9 mouse cellular contexts compared by ENCODE assay signal in genomic region chr5:92656256-92656655, GRCm38 (mm10). TPM values are rescaled to one million over a fixed set of nuclear protein-coding genes. Genes with fewer than 3 reads are reported as not detected.
A peak's percentile ranks its signal among the peaks of the same experiment; 100 is the strongest.
DNase-seq lines count a peak whose midpoint lies in the region; ATAC-seq and TF ChIP-seq lines count a peak whose summit lies in the region.
"Had no signal": no experiment of that assay in that cellular context is flagged by ENCODE, and none has a peak within 500 bp of the region (broad histone marks: within the 10 kb centered on the region; RNA-seq: fewer than 3 reads in every experiment).

No protein-coding gene starts in this region.

- TF ChIP-seq EP300 in heart, postnatal 0 days (IDR thresholded peaks at IDR 0.05; ENCODE audit: low read depth) = no peak

- 0 out of 2 replicates have a peak, but pooled peaks have one; percentile 41 for ATAC-seq in heart, postnatal 0 days (ENCODE audit: insufficient read depth, low read depth)

- TF ChIP-seq CTCF in heart, postnatal 0 days (IDR thresholded peaks at IDR 0.05; ENCODE audit: low read depth) = peak; percentile 95

- DNase-seq in heart, postnatal 0 days (ENCODE audit: low spot score) = peak; percentile 60
- no peak for DNase-seq in heart, embryonic 10.5 days (ENCODE audit: low spot score)
- peak; percentile 37 for DNase-seq in adipocyte (ENCODE audit: low spot score)
- DNase-seq in embryo, embryonic 11.5 days (ENCODE audit: low read depth, low spot score) = peak; percentile 42
- peak; percentile 82 for DNase-seq in heart, postnatal 4 days
- DNase-seq in left cerebral cortex, adult 18-20 months (ENCODE audit: low spot score in 2 of 2) = peak; percentile 76 to 79
- DNase-seq in monocyte, adult 2 months (ENCODE audit: low read depth in 1 of 2, low spot score in 2 of 2) = peak; percentile 11 to 40
- peak; percentile 33 for DNase-seq in telencephalon, adult 2 months (ENCODE audit: low read depth, low spot score)

- H3K4me1 ChIP-seq in heart, postnatal 0 days (ENCODE audit: control insufficient read depth, insufficient read depth) = no peaks in the 10 kb centered on the region
- H3K4me1 ChIP-seq in heart, embryonic 10.5 days = no peaks in the 10 kb centered on the region
- H3K4me1 ChIP-seq: midbrain, embryonic 12.5 days had no signal

- no peak overlapping the region for H3K4me2 ChIP-seq in heart, postnatal 0 days (ENCODE audit: low read depth, low read length)
- H3K4me2 ChIP-seq: midbrain, embryonic 12.5 days had no signal

- H3K27me3 ChIP-seq in heart, postnatal 0 days (ENCODE audit: control insufficient read depth, insufficient read depth, low read length) = no peaks in the 10 kb centered on the region
- no peaks in the 10 kb centered on the region for H3K27me3 ChIP-seq in heart, embryonic 10.5 days (ENCODE audit: insufficient read depth, poor library complexity, severe bottlenecking)
- H3K27me3 ChIP-seq: midbrain, embryonic 12.5 days had no signal

- no peak overlapping the region for H3K4me3 ChIP-seq in heart, postnatal 0 days (ENCODE audit: low read depth, low read length)
- H3K4me3 ChIP-seq in heart, embryonic 10.5 days = no peak overlapping the region
- H3K4me3 ChIP-seq: midbrain, embryonic 12.5 days had no signal

- WGBS in heart, postnatal 0 days = 3% methylated on average over 1 of the region's 1 CpGs
- 9% methylated on average over 1 of the region's 1 CpGs for WGBS in heart, embryonic 10.5 days

- no peaks in the 10 kb centered on the region for H3K9me3 ChIP-seq in heart, postnatal 0 days (replicated peaks; ENCODE audit: control insufficient read depth, low read length)
- no peaks in the 10 kb centered on the region for H3K9me3 ChIP-seq in heart, embryonic 10.5 days
- H3K9me3 ChIP-seq: midbrain, embryonic 12.5 days had no signal

- no peak overlapping the region for H3K27ac ChIP-seq in heart, postnatal 0 days (ENCODE audit: low read depth)
- no peak overlapping the region for H3K27ac ChIP-seq in heart, embryonic 10.5 days
- H3K27ac ChIP-seq: midbrain, embryonic 12.5 days had no signal

- H3K9ac ChIP-seq in heart, postnatal 0 days (replicated peaks; ENCODE audit: low read depth, low read length) = no peak overlapping the region
- H3K9ac ChIP-seq: midbrain, embryonic 12.5 days had no signal

- H3K36me3 ChIP-seq in heart, postnatal 0 days (replicated peaks; ENCODE audit: control insufficient read depth, insufficient read depth, low read length) = no peaks in the 10 kb centered on the region
- H3K36me3 ChIP-seq in heart, embryonic 10.5 days = no peaks in the 10 kb centered on the region
- H3K36me3 ChIP-seq: midbrain, embryonic 12.5 days had no signal

RNA-seq across cellular contexts. Expression of gene Ccdc158, which starts 18.8 kb away (rescaled TPM):
- total RNA-seq in heart, postnatal 0 days (2014; rRNA removed; ENCODE audit: low replicate concordance) = 1.7 TPM in 1 of 2 replicates, not detected in the other
- polyA plus RNA-seq in heart, postnatal 0 days (2015; fragmentation: Nextera tagmentation; extraction: Ambion mirVana) = 0.27 and 0.45 TPM in 2 replicates
- 0.87 and 0.90 TPM in 2 replicates for polyA plus RNA-seq in heart, embryonic 10.5 days (2016; fragmentation: Nextera tagmentation; extraction: Ambion mirVana)
- under 1 TPM; 0.16 to 0.24 TPM for total RNA-seq in heart, postnatal 4 days (2021)
- total RNA-seq in left cerebral cortex, adult 18-20 months (2021) = under 1 TPM; 0.47 to 0.51 TPM

RNA-seq across cellular contexts. Expression of gene Shroom3, which starts 27.0 kb away (rescaled TPM):
- total RNA-seq in heart, postnatal 0 days (2014; rRNA removed; ENCODE audit: low replicate concordance) = 72.4 and 76.9 TPM in 2 replicates
- polyA plus RNA-seq in heart, postnatal 0 days (2015; fragmentation: Nextera tagmentation; extraction: Ambion mirVana) = 11.6 and 13.3 TPM in 2 replicates
- polyA plus RNA-seq in heart, embryonic 10.5 days (2016; fragmentation: Nextera tagmentation; extraction: Ambion mirVana) = 11.4 and 11.6 TPM in 2 replicates
- total RNA-seq in heart, postnatal 4 days (2021) = 10 to 100 TPM; 58.1 to 71.7 TPM
- total RNA-seq in left cerebral cortex, adult 18-20 months (2021) = 1 to 10 TPM; 3.1 to 3.6 TPM

RNA-seq across cellular contexts. Expression of gene Stbd1, which starts 53.4 kb away (rescaled TPM):
- 80.3 and 83.8 TPM in 2 replicates for total RNA-seq in heart, postnatal 0 days (2014; rRNA removed; ENCODE audit: low replicate concordance)
- polyA plus RNA-seq in heart, postnatal 0 days (2015; fragmentation: Nextera tagmentation; extraction: Ambion mirVana) = 100 and 143 TPM in 2 replicates
- 45.2 and 75.6 TPM in 2 replicates for polyA plus RNA-seq in heart, embryonic 10.5 days (2016; fragmentation: Nextera tagmentation; extraction: Ambion mirVana)
- 10 to 100 TPM; 24.3 to 27.3 TPM for total RNA-seq in heart, postnatal 4 days (2021)
- total RNA-seq in left cerebral cortex, adult 18-20 months (2021) = 1 to 10 TPM in 1 of 2 experiments, under 1 TPM in 1; 0.73 to 1.1 TPM

Comparison
In these comparisons a context has a peak if more than half of its experiments do, and no peak if none do; other contexts are left out.
1. RNA of gene Shroom3, which starts 27.0 kb away (total RNA-seq): 72.4 to 76.9 TPM in heart, postnatal 0 days and 58.1 to 71.7 TPM in heart, postnatal 4 days; 3.1 to 3.6 TPM in left cerebral cortex, adult 18-20 months; every median in the first group is over 10 times any median in the second.
2. RNA of gene Stbd1, which starts 53.4 kb away (total RNA-seq): 80.3 to 83.8 TPM in heart, postnatal 0 days and 24.3 to 27.3 TPM in heart, postnatal 4 days; 0.73 to 1.1 TPM in left cerebral cortex, adult 18-20 months; every median in the first group is over 10 times any median in the second.